Mouse (Mus musculus): Measurements from ENCODE around the gene Lrrc10b. TPM values are rescaled to one million over a fixed set of nuclear protein-coding genes. Genes with fewer than 3 reads are reported as not detected.

Gene Lrrc10b
- polyA plus RNA-seq, 1 experiment from 2014 or later = 0.89 TPM

- 4% methylated on average over 3 of the region's 3 CpGs for WGBS
- H3K9me3 ChIP-seq (ENCODE audit: low read length) = no peaks in the 10 kb centered on the region
- H3K9ac ChIP-seq (replicated peaks; ENCODE audit: low read length) = no peak overlapping the region
- H3K4me1 ChIP-seq (ENCODE audit: insufficient read depth, low read length) = no peaks in the 10 kb centered on the region
- H3K4me3 ChIP-seq (ENCODE audit: low read length) = no peak overlapping the region
- H3K27me3 ChIP-seq (ENCODE audit: insufficient read depth, low read length) = peaks cover 4% of the 10 kb centered on the region; the same call in 1 of the 2 replicates
- peak; percentile 85 for ATAC-seq (ENCODE audit: low FRiP score, low TSS enrichment)
- H3K36me3 ChIP-seq (ENCODE audit: insufficient read depth, low read length) = no peaks in the 10 kb centered on the region
- no peak overlapping the region for H3K4me2 ChIP-seq (replicated peaks; ENCODE audit: low read depth, low read length)
- no peak overlapping the region for H3K27ac ChIP-seq (ENCODE audit: low read length)
Measured at GRCm38 (mm10) chr19:10449708-10450107, 7.6 kb downstream of the Lrrc10b start.

GRCm38 (mm10) chr19:10449190-10449589, 8.1 kb downstream of the Lrrc10b start:
- peak; percentile 21 for ATAC-seq (ENCODE audit: low FRiP score, low TSS enrichment)
- 70% methylated on average over 6 of the region's 6 CpGs for WGBS
- H3K27ac ChIP-seq (ENCODE audit: low read length) = no peak overlapping the region
- H3K4me2 ChIP-seq (replicated peaks; ENCODE audit: low read depth, low read length) = no peak overlapping the region
- no peak overlapping the region for H3K4me3 ChIP-seq (ENCODE audit: low read length)
- no peaks in the 10 kb centered on the region for H3K27me3 ChIP-seq (ENCODE audit: insufficient read depth, low read length)
- H3K9me3 ChIP-seq (ENCODE audit: low read length) = no peaks in the 10 kb centered on the region
- H3K9ac ChIP-seq (replicated peaks; ENCODE audit: low read length) = no peak overlapping the region
- H3K36me3 ChIP-seq (ENCODE audit: insufficient read depth, low read length) = no peaks in the 10 kb centered on the region
- H3K4me1 ChIP-seq (ENCODE audit: insufficient read depth, low read length) = no peaks in the 10 kb centered on the region

- Histone ChIP-seq H3K4me3 (ENCODE audit: low read length) (no peak overlapping the region), H3K27me3 (ENCODE audit: insufficient read depth, low read length) (no peaks in the 10 kb centered on the region), H3K36me3 (ENCODE audit: insufficient read depth, low read length) (0 out of 2 replicates have a peak, but pooled peaks cover 3% of the 10 kb centered on the region), H3K4me2 (replicated peaks; ENCODE audit: low read depth, low read length) (no peak overlapping the region), H3K9me3 (ENCODE audit: low read length) (no peaks in the 10 kb centered on the region), H3K9ac (replicated peaks; ENCODE audit: low read length) (no peak overlapping the region), H3K4me1 (ENCODE audit: insufficient read depth, low read length) (no peaks in the 10 kb centered on the region), H3K27ac (ENCODE audit: low read length) (no peak overlapping the region)
- 84% methylated on average over 7 of the region's 7 CpGs for WGBS
- ATAC-seq (ENCODE audit: low FRiP score, low TSS enrichment) = no peak
Measured at GRCm38 (mm10) chr19:10448275-10448674, 9.0 kb downstream of the Lrrc10b start.

- Histone ChIP-seq H3K9ac (replicated peaks; ENCODE audit: low read length) (no peak overlapping the region), H3K4me1 (ENCODE audit: insufficient read depth, low read length) (no peaks in the 10 kb centered on the region), H3K27me3 (ENCODE audit: insufficient read depth, low read length) (no peaks in the 10 kb centered on the region), H3K36me3 (ENCODE audit: insufficient read depth, low read length) (0 out of 2 replicates have a peak, but pooled peaks cover 3% of the 10 kb centered on the region), H3K27ac (ENCODE audit: low read length) (no peak overlapping the region), H3K4me3 (ENCODE audit: low read length) (no peak overlapping the region), H3K4me2 (replicated peaks; ENCODE audit: low read depth, low read length) (no peak overlapping the region), H3K9me3 (ENCODE audit: low read length) (no peaks in the 10 kb centered on the region)
- WGBS = 93% methylated on average over 15 of the region's 15 CpGs
- ATAC-seq (ENCODE audit: low FRiP score, low TSS enrichment) = no peak
Measured at GRCm38 (mm10) chr19:10444685-10445369, 12.4 kb downstream of the Lrrc10b start.

- Histone ChIP-seq H3K9me3 (ENCODE audit: low read length) (no peaks in the 10 kb centered on the region), H3K9ac (replicated peaks; ENCODE audit: low read length) (no peak overlapping the region), H3K36me3 (ENCODE audit: insufficient read depth, low read length) (no peaks in the 10 kb centered on the region), H3K4me3 (ENCODE audit: low read length) (no peak overlapping the region), H3K4me1 (ENCODE audit: insufficient read depth, low read length) (no peaks in the 10 kb centered on the region), H3K27ac (ENCODE audit: low read length) (no peak overlapping the region), H3K4me2 (replicated peaks; ENCODE audit: low read depth, low read length) (no peak overlapping the region), H3K27me3 (ENCODE audit: insufficient read depth, low read length) (no peaks in the 10 kb centered on the region)
- ATAC-seq (ENCODE audit: low FRiP score, low TSS enrichment) = no peak
- WGBS = 55% methylated on average over 1 of the region's 1 CpGs
Measured at GRCm38 (mm10) chr19:10437521-10437920, 19.8 kb downstream of the Lrrc10b start.

GRCm38 (mm10) chr19:10436726-10437125, 20.5 kb downstream of the Lrrc10b start:
- Histone ChIP-seq H3K36me3 (ENCODE audit: insufficient read depth, low read length) (no peaks in the 10 kb centered on the region), H3K9ac (replicated peaks; ENCODE audit: low read length) (no peak overlapping the region), H3K9me3 (ENCODE audit: low read length) (no peaks in the 10 kb centered on the region), H3K4me3 (ENCODE audit: low read length) (no peak overlapping the region), H3K4me2 (replicated peaks; ENCODE audit: low read depth, low read length) (no peak overlapping the region), H3K4me1 (ENCODE audit: insufficient read depth, low read length) (no peaks in the 10 kb centered on the region), H3K27me3 (ENCODE audit: insufficient read depth, low read length) (no peaks in the 10 kb centered on the region), H3K27ac (ENCODE audit: low read length) (no peak overlapping the region)
- 0 out of 2 replicates have a peak, but pooled peaks have one; percentile 28 for ATAC-seq (ENCODE audit: low FRiP score, low TSS enrichment)
- 35% methylated on average over 1 of the region's 1 CpGs for WGBS

- peak; percentile 13; the same call in 1 of the 2 replicates for ATAC-seq (ENCODE audit: low FRiP score, low TSS enrichment)
- no peaks in the 10 kb centered on the region for H3K9me3 ChIP-seq (ENCODE audit: low read length)
- H3K36me3 ChIP-seq (ENCODE audit: insufficient read depth, low read length) = no peaks in the 10 kb centered on the region
- no peaks in the 10 kb centered on the region for H3K4me1 ChIP-seq (ENCODE audit: insufficient read depth, low read length)
- no peaks in the 10 kb centered on the region for H3K27me3 ChIP-seq (ENCODE audit: insufficient read depth, low read length)
- H3K27ac ChIP-seq (ENCODE audit: low read length) = no peak overlapping the region
- WGBS = 33% methylated on average over 3 of the region's 3 CpGs
- no peak overlapping the region for H3K4me3 ChIP-seq (ENCODE audit: low read length)
- no peak overlapping the region for H3K4me2 ChIP-seq (replicated peaks; ENCODE audit: low read depth, low read length)
- no peak overlapping the region for H3K9ac ChIP-seq (replicated peaks; ENCODE audit: low read length)
Measured at GRCm38 (mm10) chr19:10435908-10436307, 21.4 kb downstream of the Lrrc10b start.

- H3K4me2 ChIP-seq (replicated peaks; ENCODE audit: low read depth, low read length) = no peak overlapping the region
- no peak overlapping the region for H3K4me3 ChIP-seq (ENCODE audit: low read length)
- ATAC-seq (ENCODE audit: low FRiP score, low TSS enrichment) = no peak
- WGBS = 71% methylated on average over 6 of the region's 6 CpGs
- no peaks in the 10 kb centered on the region for H3K9me3 ChIP-seq (ENCODE audit: low read length)
- no peaks in the 10 kb centered on the region for H3K36me3 ChIP-seq (ENCODE audit: insufficient read depth, low read length)
- H3K27ac ChIP-seq (ENCODE audit: low read length) = no peak overlapping the region
- H3K27me3 ChIP-seq (ENCODE audit: insufficient read depth, low read length) = no peaks in the 10 kb centered on the region
- H3K4me1 ChIP-seq (ENCODE audit: insufficient read depth, low read length) = no peaks in the 10 kb centered on the region
- no peak overlapping the region for H3K9ac ChIP-seq (replicated peaks; ENCODE audit: low read length)
Measured at GRCm38 (mm10) chr19:10434927-10435326, 22.3 kb downstream of the Lrrc10b start.

- Histone ChIP-seq H3K9me3 (ENCODE audit: low read length) (no peaks in the 10 kb centered on the region), H3K4me2 (replicated peaks; ENCODE audit: low read depth, low read length) (no peak overlapping the region), H3K27ac (ENCODE audit: low read length) (no peak overlapping the region), H3K4me1 (ENCODE audit: insufficient read depth, low read length) (peaks cover 6% of the 10 kb centered on the region; the same call in 1 of the 2 replicates), H3K4me3 (ENCODE audit: low read length) (no peak overlapping the region), H3K27me3 (ENCODE audit: insufficient read depth, low read length) (no peaks in the 10 kb centered on the region), H3K9ac (replicated peaks; ENCODE audit: low read length) (no peak overlapping the region), H3K36me3 (ENCODE audit: insufficient read depth, low read length) (no peaks in the 10 kb centered on the region)
- ATAC-seq (ENCODE audit: low FRiP score, low TSS enrichment) = no peak
- 68% methylated on average over 9 of the region's 9 CpGs for WGBS
Measured at GRCm38 (mm10) chr19:10433879-10434540, 23.3 kb downstream of the Lrrc10b start.

- Histone ChIP-seq H3K27me3 (ENCODE audit: insufficient read depth, low read length) (no peaks in the 10 kb centered on the region), H3K9ac (replicated peaks; ENCODE audit: low read length) (no peak overlapping the region), H3K4me1 (ENCODE audit: insufficient read depth, low read length) (peaks cover 13% of the 10 kb centered on the region), H3K36me3 (ENCODE audit: insufficient read depth, low read length) (no peaks in the 10 kb centered on the region), H3K4me3 (ENCODE audit: low read length) (no peak overlapping the region), H3K4me2 (replicated peaks; ENCODE audit: low read depth, low read length) (no peak overlapping the region), H3K9me3 (ENCODE audit: low read length) (no peaks in the 10 kb centered on the region), H3K27ac (ENCODE audit: low read length) (no peak overlapping the region)
- WGBS = 80% methylated on average over 7 of the region's 7 CpGs
- no peak for ATAC-seq (ENCODE audit: low FRiP score, low TSS enrichment)
Measured at GRCm38 (mm10) chr19:10433225-10433624, 24.0 kb downstream of the Lrrc10b start.

Data from kidney, embryonic 16.5 days (tissue).